24 mouse cellular contexts compared by ENCODE assay signal in the genomic region with DNA sequence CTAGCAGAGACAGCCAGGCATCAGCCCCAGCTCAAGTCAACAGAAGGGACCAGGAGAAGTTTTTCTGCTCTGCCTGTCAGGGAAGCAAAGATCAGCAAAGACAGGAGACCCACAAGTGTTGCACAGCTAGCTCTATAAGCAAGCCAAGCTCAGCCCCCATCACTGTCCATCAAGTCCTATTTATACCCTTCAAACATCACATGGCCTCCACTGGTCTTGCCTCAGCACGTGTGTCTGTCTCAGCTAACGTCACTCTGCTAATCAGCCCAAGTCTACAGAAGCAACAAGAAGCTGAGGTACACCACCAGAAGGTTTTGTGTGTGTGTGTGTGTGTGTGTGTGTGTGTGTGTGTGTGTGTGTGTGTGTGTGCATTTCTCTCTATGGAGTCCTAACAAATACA. TPM values are rescaled to one million over a fixed set of nuclear protein-coding genes. Genes with fewer than 3 reads are reported as not detected.
"Had no signal": no experiment of that assay in that cellular context is flagged by ENCODE, and none has a peak within 500 bp of the region (broad histone marks: within the 10 kb centered on the region; RNA-seq: fewer than 3 reads in every experiment).

No protein-coding gene starts in this region.

- DNase-seq: lung, adult 18-20 months; lung, embryonic 14.5 days; lung, postnatal 14 days; lung, postnatal 36 days; midbrain, embryonic 14.5 days; right cerebral cortex, postnatal 14 days; thymus, adult 2 months; thymus, postnatal 25 days; thymus, postnatal 4 days had no signal

- H3K4me1 ChIP-seq: midbrain, embryonic 12.5 days; neural tube, embryonic 12.5 days; stomach, embryonic 15.5 days had no signal

- H3K4me2 ChIP-seq: lung, embryonic 14.5 days; midbrain, embryonic 12.5 days; neural tube, embryonic 12.5 days; stomach, embryonic 15.5 days had no signal

- H3K27ac ChIP-seq: midbrain, embryonic 10.5 days; midbrain, embryonic 12.5 days; neural tube, embryonic 12.5 days; stomach, embryonic 15.5 days; stomach, postnatal 0 days had no signal

- H3K36me3 ChIP-seq: midbrain, embryonic 10.5 days; midbrain, embryonic 12.5 days; neural tube, embryonic 12.5 days; stomach, embryonic 15.5 days had no signal

- H3K4me3 ChIP-seq: midbrain, embryonic 10.5 days; midbrain, embryonic 12.5 days; neural tube, embryonic 12.5 days; stomach, embryonic 15.5 days had no signal

RNA-seq across cellular contexts. Expression of a gene that starts 3.6 kb away (rescaled TPM):
- total RNA-seq: megakaryocyte, adult 5-6 weeks; megakaryocyte-erythroid progenitor cell, adult 5-6 weeks; neutrophil, adult 5-6 weeks had no signal
- polyA plus RNA-seq: lung, embryonic 14.5 days; midbrain, embryonic 12.5 days; midbrain, embryonic 14.5 days; midbrain, embryonic 16.5 days; neural tube, embryonic 14.5 days; spleen, adult 2 months; testis, adult 2 months; urinary bladder, adult 2 months had no signal

RNA-seq across cellular contexts. Expression of a gene that starts 10.4 kb away (rescaled TPM):
- total RNA-seq: megakaryocyte, adult 5-6 weeks; megakaryocyte-erythroid progenitor cell, adult 5-6 weeks; neutrophil, adult 5-6 weeks had no signal
- polyA plus RNA-seq: lung, embryonic 14.5 days; midbrain, embryonic 10.5 days; midbrain, embryonic 12.5 days; midbrain, embryonic 14.5 days; midbrain, embryonic 16.5 days; neural tube, embryonic 14.5 days; spleen, adult 2 months; urinary bladder, adult 2 months had no signal

RNA-seq across cellular contexts. Expression of a gene that starts 17.7 kb away (rescaled TPM):
- total RNA-seq: megakaryocyte, adult 5-6 weeks; megakaryocyte-erythroid progenitor cell, adult 5-6 weeks; neutrophil, adult 5-6 weeks had no signal
- polyA plus RNA-seq: liver, embryonic 16.5 days; lung, embryonic 14.5 days; lung, embryonic 16.5 days; midbrain, embryonic 16.5 days; spleen, adult 2 months; stomach, embryonic 15.5 days; stomach, postnatal 0 days; urinary bladder, adult 2 months had no signal

RNA-seq across cellular contexts. Expression of a gene that starts 44.5 kb away (rescaled TPM):
- total RNA-seq: megakaryocyte, adult 5-6 weeks; megakaryocyte-erythroid progenitor cell, adult 5-6 weeks; neutrophil, adult 5-6 weeks had no signal
